Mouse (Mus musculus) MEL (cell line): ENCODE measurements around the gene Rab11fip3. TPM values are rescaled to one million over a fixed set of nuclear protein-coding genes. Genes with fewer than 3 reads are reported as not detected.
A peak's percentile ranks its signal among the peaks of the same experiment; 100 is the strongest.

Experiments
- DNase-seq: peaks from one replicate; pipeline ENCODE4 v3.0.0; 2011; ENCODE audit warnings: low read depth, low spot score
- H3K27ac ChIP-seq: 2 replicates; pipeline ENCODE4 v1.5.1; 2012; ENCODE audit warnings: low read depth, mild to moderate bottlenecking, control low read depth, low read length, moderate library complexity; ENCODE audit not compliant: control insufficient read depth
- H3K27me3 ChIP-seq, 2 experiments: fragments of 150-350 bp in 1 of 2; sonication (generic) in 1 of 2; 2 replicates each; pipeline ENCODE4 v1.6.1; 2012; ENCODE audit warnings: low read length in 2 of 2, mild to moderate bottlenecking in 2 of 2, improper control_type of control experiment in 1 of 2, moderate library complexity in 1 of 2; ENCODE audit not compliant: insufficient read depth in 2 of 2, control insufficient read depth in 1 of 2
- H3K36me3 ChIP-seq, 2 experiments: 2 replicates each; pipeline ENCODE4 v1.6.1; 2012 to 2014; ENCODE audit warnings: low read length in 2 of 2, improper control_type of control experiment in 1 of 2, inconsistent platforms in 1 of 2, mild to moderate bottlenecking in 1 of 2; ENCODE audit not compliant: insufficient read depth in 2 of 2, control insufficient read depth in 1 of 2
- H3K4me1 ChIP-seq, 2 experiments: fragments of 150-350 bp in 1 of 2; sonication (generic) in 1 of 2; 2 replicates each; pipeline ENCODE4 v1.6.1; 2012; ENCODE audit warnings: low read length in 2 of 2, improper control_type of control experiment in 1 of 2, mild to moderate bottlenecking in 1 of 2; ENCODE audit not compliant: insufficient read depth in 2 of 2, control insufficient read depth in 1 of 2
- H3K4me3 ChIP-seq, 2 experiments: fragments of 150-350 bp in 1 of 2; sonication (generic) in 1 of 2; 2 replicates each; pipeline ENCODE4 v1.5.1; 2012; ENCODE audit warnings: low read depth in 2 of 2, low read length in 2 of 2, mild to moderate bottlenecking in 2 of 2, moderate library complexity in 2 of 2, control low read depth in 1 of 2, improper control_type of control experiment in 1 of 2; ENCODE audit not compliant: control insufficient read depth in 1 of 2, insufficient read depth in 1 of 2
- H3K79me2 ChIP-seq: 2 replicates; pipeline ENCODE4 v1.6.1; 2012; ENCODE audit warnings: mild to moderate bottlenecking, low read length, moderate library complexity; ENCODE audit not compliant: control insufficient read depth, poor library complexity, insufficient read depth
- H3K9ac ChIP-seq: 2 replicates; pipeline ENCODE4 v1.6.1; 2012; ENCODE audit warnings: low read depth, mild to moderate bottlenecking, control low read depth, low read length, moderate library complexity; ENCODE audit not compliant: control insufficient read depth, poor library complexity, severe bottlenecking
- H3K9me3 ChIP-seq: fragments of 150-350 bp; sonication (generic); replicated peaks from 2 replicates; pipeline ENCODE4 v1.6.1; 2012; ENCODE audit warnings: mild to moderate bottlenecking, low read length, improper control_type of control experiment, moderate library complexity; ENCODE audit not compliant: insufficient read depth
- BHLHE40 ChIP-seq: IDR thresholded peaks from 2 replicates; pipeline ENCODE4 v1.6.1; 2012; ENCODE audit warnings: low read depth, mild to moderate bottlenecking, inconsistent platforms, low read length, improper control_type of control experiment, borderline replicate concordance
- CHD1 ChIP-seq: IDR thresholded peaks from 2 replicates; pipeline ENCODE4 v1.6.1; 2012; ENCODE audit warnings: low read depth, mild to moderate bottlenecking, inconsistent platforms, low read length, improper control_type of control experiment
- CTCF ChIP-seq, 3 experiments: IDR thresholded peaks in 2 of 3; conservative IDR thresholded peaks in 1 of 3; 2 replicates each; pipeline ENCODE4 v1.5.1; 2011 to 2012; ENCODE audit warnings: low read length in 3 of 3, low read depth in 2 of 3, mild to moderate bottlenecking in 2 of 3, improper control_type of control experiment in 1 of 3, inconsistent platforms in 1 of 3, mixed read lengths in 1 of 3, moderate library complexity in 1 of 3; ENCODE audit not compliant: control insufficient read depth in 1 of 3, insufficient read depth in 1 of 3, poor library complexity in 1 of 3, severe bottlenecking in 1 of 3
- E2F4 ChIP-seq: IDR thresholded peaks from 2 replicates; pipeline ENCODE4 v1.6.1; 2011; ENCODE audit warnings: low read depth, low read length, improper control_type of control experiment, borderline replicate concordance
- ETS1 ChIP-seq: IDR thresholded peaks from 2 replicates; pipeline ENCODE4 v1.6.1; 2012; ENCODE audit warnings: low read depth, mild to moderate bottlenecking, inconsistent platforms, low read length, improper control_type of control experiment, moderate library complexity
- GABPA ChIP-seq: IDR thresholded peaks from 2 replicates; pipeline ENCODE4 v1.6.1; 2012; ENCODE audit warnings: low read depth, mild to moderate bottlenecking, inconsistent platforms, low read length, improper control_type of control experiment, moderate library complexity
- HCFC1 ChIP-seq: IDR thresholded peaks from 2 replicates; pipeline ENCODE4 v1.6.1; 2012; ENCODE audit warnings: low read depth, mild to moderate bottlenecking, inconsistent platforms, low read length, improper control_type of control experiment, moderate library complexity
- MAX ChIP-seq: IDR thresholded peaks from 2 replicates; pipeline ENCODE4 v1.6.1; 2011; ENCODE audit warnings: low read length, improper control_type of control experiment
- MAZ ChIP-seq: IDR thresholded peaks from 2 replicates; pipeline ENCODE4 v1.6.1; 2012; ENCODE audit warnings: low read depth, mild to moderate bottlenecking, inconsistent platforms, low read length, improper control_type of control experiment
- MXI1 ChIP-seq: IDR thresholded peaks from 2 replicates; pipeline ENCODE4 v1.6.1; 2011; ENCODE audit warnings: mild to moderate bottlenecking, low read depth, low read length, improper control_type of control experiment
- MYB ChIP-seq: IDR thresholded peaks from 2 replicates; pipeline ENCODE4 v1.6.1; 2011; ENCODE audit warnings: mild to moderate bottlenecking, low read depth, low read length, improper control_type of control experiment
- MYC ChIP-seq: IDR thresholded peaks from 2 replicates; pipeline ENCODE4 v1.6.1; 2011; ENCODE audit warnings: low read depth, mild to moderate bottlenecking, low read length, improper control_type of control experiment, moderate library complexity
- NELFE ChIP-seq: IDR thresholded peaks from 2 replicates; pipeline ENCODE4 v1.6.1; 2011; ENCODE audit warnings: low read depth, low read length, improper control_type of control experiment
- NRF1 ChIP-seq: IDR thresholded peaks from 2 replicates; pipeline ENCODE4 v1.6.1; 2014; ENCODE audit warnings: low read depth, mild to moderate bottlenecking, inconsistent platforms, low read length, improper control_type of control experiment, moderate library complexity; ENCODE audit not compliant: poor library complexity, insufficient read depth, severe bottlenecking
- RCOR1 ChIP-seq: IDR thresholded peaks from 2 replicates; pipeline ENCODE4 v1.6.1; 2012; ENCODE audit warnings: low read depth, mild to moderate bottlenecking, inconsistent platforms, low read length, improper control_type of control experiment
- SMC3 ChIP-seq: IDR thresholded peaks from 2 replicates; pipeline ENCODE4 v1.6.1; 2011; ENCODE audit warnings: low read depth, low read length, improper control_type of control experiment
- TBP ChIP-seq: IDR thresholded peaks from 2 replicates; pipeline ENCODE4 v1.8.0; 2011; ENCODE audit warnings: low read depth, low read length, improper control_type of control experiment
- USF2 ChIP-seq, 2 experiments: IDR thresholded peaks; 2 replicates each; pipeline ENCODE4 v1.6.1; 2011 to 2012; ENCODE audit warnings: improper control_type of control experiment in 2 of 2, low read length in 2 of 2, borderline replicate concordance in 1 of 2, inconsistent platforms in 1 of 2, low read depth in 1 of 2, mild to moderate bottlenecking in 1 of 2; ENCODE audit not compliant: insufficient read depth in 1 of 2
- ZMIZ1 ChIP-seq: IDR thresholded peaks from 2 replicates; pipeline ENCODE4 v1.6.1; 2012; ENCODE audit warnings: low read depth, mild to moderate bottlenecking, inconsistent platforms, low read length, improper control_type of control experiment, moderate library complexity
- polyA plus RNA-seq, 2 experiments: library from polyadenylated mRNA; stranded (reverse) in 1 of 2; unstranded in 1 of 2; fragments of >175 nt in 1 of 2; fragments of >200 nt in 1 of 2; gene quantifications; 2 replicates each; pipeline versions ENCODE4 v1.2.1 to v1.2.4; 2012; ENCODE audit warnings: low replicate concordance in 2 of 2, low read depth in 1 of 2; ENCODE audit not compliant: insufficient read length in 2 of 2, insufficient read depth in 1 of 2, missing spikeins in 1 of 2
- total RNA-seq: library from RNA; depleted of rRNA; stranded (reverse); fragments of 300-350 nt; gene quantifications from 2 replicates; pipeline ENCODE4 v1.2.3, GENCODE M21; 2012

The Rab11fip3 gene
- total and polyA plus RNA-seq, 3 experiments = 3.2 to 18.9 TPM; not detected in 1

DNA sequence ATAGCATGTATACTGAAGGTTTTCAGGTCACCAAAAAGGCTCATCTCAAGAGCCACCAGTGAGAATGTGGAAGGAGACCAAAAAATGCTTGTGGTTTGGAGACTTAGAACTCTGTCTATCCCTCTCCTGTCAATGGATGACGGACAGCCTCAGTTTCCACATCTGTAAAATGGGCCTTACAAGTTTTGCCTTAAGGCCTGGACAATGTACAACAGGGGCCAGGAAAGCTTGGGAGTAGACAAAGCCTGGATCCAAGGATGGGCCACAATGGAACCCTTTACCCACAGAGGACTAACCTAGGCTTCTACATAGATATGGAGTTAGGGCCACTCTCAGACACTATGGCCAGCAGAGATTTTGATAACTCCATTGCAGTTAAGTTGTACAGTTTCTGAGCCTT, 85.3 kb downstream of the Rab11fip3 start:
- H3K4me1 ChIP-seq = peaks cover 5 to 13% of the 10 kb centered on the region in 2 experiments; a peak in 3 of 4 replicates
- DNase-seq = no peak

DNA sequence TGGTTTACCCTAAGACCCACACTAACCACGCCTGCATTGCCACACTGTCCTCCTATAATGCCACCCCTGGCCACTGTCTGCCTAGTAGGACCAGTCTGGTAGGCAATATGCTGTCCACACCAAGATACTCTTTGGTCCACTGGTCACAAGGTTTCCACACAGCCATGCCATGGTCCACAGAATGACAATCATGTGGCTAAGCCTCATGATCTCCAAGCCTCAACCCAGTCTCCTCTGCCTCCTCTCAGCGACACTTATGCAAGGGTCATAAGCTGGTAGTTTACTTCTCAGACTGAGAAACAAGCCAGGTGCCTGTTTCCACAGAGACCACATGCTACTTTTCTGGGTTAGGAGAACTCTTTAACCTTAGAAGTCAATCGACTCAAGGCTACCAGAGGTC, 86.4 kb downstream of the Rab11fip3 start:
- DNase-seq = no peak
- H3K79me2 ChIP-seq = peaks cover 33% of the 10 kb centered on the region
- no peaks in the 10 kb centered on the region for H3K9me3 ChIP-seq
- H3K36me3 ChIP-seq = peaks cover 0 to 13% of the 10 kb centered on the region in 2 experiments; a peak in 2 of 4 replicates
- H3K4me1 ChIP-seq = peaks cover 5 to 13% of the 10 kb centered on the region in 2 experiments; a peak in 3 of 4 replicates
- no peak for TF ChIP-seq MAZ
- no peak for TF ChIP-seq MYB
- no peak for TF ChIP-seq CTCF (IDR thresholded peaks at IDR 0.05 in 2 of 3, conservative IDR thresholded peaks at IDR 0.05 in 1 of 3; ENCODE audit: control insufficient read depth in 1 of 3, insufficient read depth in 1 of 3, low read depth in 2 of 3, low read length in 3 of 3, poor library complexity in 1 of 3, severe bottlenecking in 1 of 3)
- TF ChIP-seq GABPA = no peak
- TF ChIP-seq NELFE = no peak
- no peak overlapping the region for H3K9ac ChIP-seq
- H3K4me3 ChIP-seq = no peak overlapping the region
- no peak overlapping the region for H3K27ac ChIP-seq
- no peaks in the 10 kb centered on the region for H3K27me3 ChIP-seq

More for the DNA sequence above, 85.3 kb downstream of the Rab11fip3 start:
- TF ChIP-seq BHLHE40 = no peak
- 0 out of 2 replicates have a peak, but pooled peaks have one; percentile 9 for TF ChIP-seq TBP
- TF ChIP-seq HCFC1 = peak; percentile 38; the same call in 1 of the 2 replicates
- no peak for TF ChIP-seq MAZ
- TF ChIP-seq MAX = no peak
- no peak for TF ChIP-seq ETS1
- Histone ChIP-seq H3K4me3 (peak overlapping the region in 1 of 2 experiments; percentile 63; a peak in 1 of 4 replicates), H3K27me3 (no peaks in the 10 kb centered on the region), H3K9ac (no peak overlapping the region), H3K36me3 (peaks cover 0 to 13% of the 10 kb centered on the region in 2 experiments; a peak in 2 of 4 replicates), H3K79me2 (peaks cover 32% of the 10 kb centered on the region), H3K9me3 (no peaks in the 10 kb centered on the region), H3K27ac (no peak overlapping the region)

DNA sequence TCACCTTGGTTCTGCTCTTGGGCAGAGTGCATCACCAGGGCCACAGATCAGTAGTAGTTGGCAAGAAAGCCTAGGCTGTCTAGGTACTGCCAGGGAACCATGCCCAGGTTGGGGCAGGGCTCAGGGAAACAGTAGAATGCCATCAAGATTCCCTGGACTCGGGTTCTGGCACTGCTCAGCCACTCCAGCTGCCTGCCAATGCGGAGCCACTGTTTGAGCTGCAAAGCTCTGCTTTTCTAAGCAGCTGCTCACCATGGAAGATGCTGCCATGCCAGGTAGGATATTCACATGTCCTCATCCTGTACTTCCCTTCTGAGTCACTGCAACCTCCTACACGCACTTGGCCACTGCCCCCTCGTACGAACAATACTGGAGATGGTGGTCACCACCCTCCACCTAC, 88.5 kb downstream of the Rab11fip3 start:
- no peak overlapping the region for H3K9ac ChIP-seq
- peaks cover 6 to 16% of the 10 kb centered on the region in 2 experiments; a peak in 3 of 4 replicates for H3K4me1 ChIP-seq
- no peak overlapping the region for H3K27ac ChIP-seq

More for the DNA sequence above, 88.5 kb downstream of the Rab11fip3 start:
- Histone ChIP-seq H3K36me3 (peaks cover 0 to 13% of the 10 kb centered on the region in 2 experiments; a peak in 2 of 4 replicates), H3K9me3 (no peaks in the 10 kb centered on the region), H3K79me2 (peaks cover 33% of the 10 kb centered on the region), H3K27me3 (no peaks in the 10 kb centered on the region)
- TF ChIP-seq MXI1 (no peak), SMC3 (no peak), CHD1 (no peak), MAZ (no peak), USF2 (IDR thresholded peaks at IDR 0.05; ENCODE audit: borderline replicate concordance in 1 of 2, insufficient read depth in 1 of 2, low read depth in 1 of 2, low read length in 2 of 2) (no peak), HCFC1 (no peak), MYC (no peak), TBP (no peak), ZMIZ1 (no peak), CTCF (IDR thresholded peaks at IDR 0.05 in 2 of 3, conservative IDR thresholded peaks at IDR 0.05 in 1 of 3; ENCODE audit: control insufficient read depth in 1 of 3, insufficient read depth in 1 of 3, low read depth in 2 of 3, low read length in 3 of 3, poor library complexity in 1 of 3, severe bottlenecking in 1 of 3) (no peak), RCOR1 (no peak), NRF1 (no peak), E2F4 (no peak)
- TF ChIP-seq, all 39 proteins: peak for 0
- no peak for DNase-seq
- no peak overlapping the region for H3K4me3 ChIP-seq
